Mouse (Mus musculus) layer of hippocampus, adult 2 months (tissue): ENCODE results near the gene Arhgap10. TPM values are rescaled to one million over a fixed set of nuclear protein-coding genes. Genes with fewer than 3 reads are reported as not detected.

Experiments used
- DNase-seq, 2 experiments: peaks; one replicate each; pipeline ENCODE4 v3.0.0; 2022; ENCODE audit warnings: low spot score in 2 of 2
- H3K27ac ChIP-seq: fragments of 200-600 bp; 2 replicates; pipeline ENCODE4 v1.8.1; 2022
- H3K4me3 ChIP-seq: fragments of 200-600 bp; 2 replicates; pipeline ENCODE4 v1.8.1; 2022; ENCODE audit warnings: mild to moderate bottlenecking
- CTCF ChIP-seq: fragments of 200-600 bp; conservative IDR thresholded peaks from 2 replicates; pipeline ENCODE4 v1.8.1; 2022; ENCODE audit warnings: antibody characterized with exemption, mild to moderate bottlenecking, moderate library complexity
- total RNA-seq, 2 experiments: library from RNA; stranded (reverse); gene quantifications; 2 replicates each; pipeline ENCODE4 v1.2.3; 2021

The Arhgap10 gene
- total RNA-seq, 2 experiments from 2014 or later = 8.3 to 11.2 TPM

- TF ChIP-seq CTCF = no peak
- no peak for DNase-seq
- H3K4me3 ChIP-seq = no peak overlapping the region
- no peak overlapping the region for H3K27ac ChIP-seq
Measured at GRCm38 (mm10) chr8:77442452-77442851, 75.3 kb downstream of the Arhgap10 start.

- no peak for DNase-seq
- no peak overlapping the region for H3K4me3 ChIP-seq
- no peak overlapping the region for H3K27ac ChIP-seq
- TF ChIP-seq CTCF = no peak
Measured at GRCm38 (mm10) chr8:77440913-77441312, 76.8 kb downstream of the Arhgap10 start.

GRCm38 (mm10) chr8:77440324-77440880, 77.4 kb downstream of the Arhgap10 start:
- DNase-seq = no peak
- Histone ChIP-seq H3K4me3 (no peak overlapping the region), H3K27ac (no peak overlapping the region)
- TF ChIP-seq CTCF = peak; percentile 61

- Histone ChIP-seq H3K4me3 (no peak overlapping the region), H3K27ac (no peak overlapping the region)
- no peak for TF ChIP-seq CTCF
- no peak for DNase-seq
Measured at GRCm38 (mm10) chr8:77439670-77440069, 78.1 kb downstream of the Arhgap10 start.

- DNase-seq = no peak
Measured at GRCm38 (mm10) chr8:77437807-77438493, 79.8 kb downstream of the Arhgap10 start.

GRCm38 (mm10) chr8:77436013-77436990, 81.5 kb downstream of the Arhgap10 start:
- Histone ChIP-seq H3K27ac (no peak overlapping the region), H3K4me3 (no peak overlapping the region)
- no peak for TF ChIP-seq CTCF
- DNase-seq = no peak

More at GRCm38 (mm10) chr8:77437807-77438493, 79.8 kb downstream of the Arhgap10 start:
- Histone ChIP-seq H3K27ac (no peak overlapping the region), H3K4me3 (no peak overlapping the region)
- no peak for TF ChIP-seq CTCF

GRCm38 (mm10) chr8:77433221-77433620, 84.5 kb downstream of the Arhgap10 start:
- H3K4me3 ChIP-seq = no peak overlapping the region
- DNase-seq = no peak
- no peak overlapping the region for H3K27ac ChIP-seq
- no peak for TF ChIP-seq CTCF

- DNase-seq = no peak
- no peak for TF ChIP-seq CTCF
- H3K4me3 ChIP-seq = 0 out of 2 replicates have a peak overlapping the region, but pooled peaks have one; percentile 8
- no peak overlapping the region for H3K27ac ChIP-seq
Measured at GRCm38 (mm10) chr8:77432726-77433125, 85.0 kb downstream of the Arhgap10 start.

- no peak for TF ChIP-seq CTCF
- DNase-seq = no peak
- H3K27ac ChIP-seq = no peak overlapping the region
- H3K4me3 ChIP-seq = no peak overlapping the region
Measured at GRCm38 (mm10) chr8:77428420-77428819, 89.3 kb downstream of the Arhgap10 start.

GRCm38 (mm10) chr8:77428015-77428414, 89.7 kb downstream of the Arhgap10 start:
- TF ChIP-seq CTCF = no peak
- DNase-seq = no peak
- Histone ChIP-seq H3K27ac (no peak overlapping the region), H3K4me3 (no peak overlapping the region)

DNA sequence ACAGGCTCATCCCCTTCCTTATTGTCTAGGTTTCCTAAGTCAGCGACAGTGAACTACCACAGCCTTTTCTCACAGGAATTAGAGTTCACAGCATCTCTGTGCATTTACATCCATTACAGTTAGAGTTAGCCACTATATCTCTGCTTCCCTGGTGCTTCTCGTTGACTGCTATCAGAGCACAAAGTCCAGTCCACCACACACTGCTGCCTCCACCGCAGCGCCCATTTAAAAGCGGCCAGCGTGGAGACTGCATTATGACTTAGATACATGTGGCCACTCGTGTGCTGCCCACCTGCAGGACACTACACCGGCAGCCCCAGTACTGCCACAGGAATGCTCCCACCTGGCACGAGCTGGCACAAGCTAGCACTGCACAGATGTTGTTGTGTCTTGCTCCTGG, 90.3 kb downstream of the Arhgap10 start:
- H3K4me3 ChIP-seq = no peak overlapping the region
- no peak for DNase-seq
- TF ChIP-seq CTCF = no peak
- H3K27ac ChIP-seq = no peak overlapping the region

DNA sequence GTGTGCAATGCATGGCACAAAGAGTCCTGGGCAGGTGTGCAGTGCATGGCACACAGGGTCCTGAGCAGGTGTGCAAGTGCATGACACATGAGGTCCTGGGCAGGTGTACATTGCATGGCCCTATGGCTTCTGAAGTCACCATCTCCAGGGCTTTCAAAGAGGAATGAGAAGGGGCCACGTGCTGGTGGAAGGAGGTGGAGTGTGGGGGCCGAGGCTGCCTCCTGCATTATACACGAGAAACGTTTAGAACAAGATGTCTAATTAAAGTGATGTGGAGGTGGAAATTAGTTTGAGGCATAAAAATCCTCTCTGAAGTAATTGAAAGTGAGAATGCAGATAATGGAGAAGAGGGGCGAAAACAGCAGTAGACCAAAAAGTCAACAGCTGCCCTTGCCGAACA, 93.9 kb downstream of the Arhgap10 start:
- no peak for TF ChIP-seq CTCF
- Histone ChIP-seq H3K27ac (no peak overlapping the region), H3K4me3 (no peak overlapping the region)
- no peak for DNase-seq

- no peak for DNase-seq
- no peak overlapping the region for H3K4me3 ChIP-seq
- H3K27ac ChIP-seq = no peak overlapping the region
- TF ChIP-seq CTCF = no peak
Measured at GRCm38 (mm10) chr8:77422632-77423252, 95.0 kb downstream of the Arhgap10 start.
